Mouse (Mus musculus) ES-Bruce4 (cell line): Measurements from ENCODE around the gene Map3k20. TPM values are rescaled to one million over a fixed set of nuclear protein-coding genes. Genes with fewer than 3 reads are reported as not detected.

ENCODE experiments used
- H3K27ac ChIP-seq: 2 replicates; pipeline ENCODE4 v1.5.1; 2012; ENCODE audit warnings: low read length, inconsistent platforms; ENCODE audit not compliant: insufficient read depth
- H3K27me3 ChIP-seq: 2 replicates; pipeline ENCODE4 v1.6.1; 2012; ENCODE audit warnings: mild to moderate bottlenecking, low read length, inconsistent platforms; ENCODE audit not compliant: control insufficient read depth, poor library complexity, insufficient read depth, severe bottlenecking
- H3K36me3 ChIP-seq: 2 replicates; pipeline ENCODE4 v1.6.1; 2012; ENCODE audit warnings: inconsistent platforms, mild to moderate bottlenecking, low read length, moderate library complexity; ENCODE audit not compliant: control insufficient read depth, poor library complexity, insufficient read depth, severe bottlenecking
- H3K4me1 ChIP-seq: one replicate; pipeline ENCODE4 v1.8.1; 2011; ENCODE audit warnings: low read length; ENCODE audit not compliant: control insufficient read depth, insufficient read depth
- H3K4me3 ChIP-seq: 2 replicates; pipeline ENCODE4 v1.5.1; 2011; ENCODE audit warnings: low read depth, mild to moderate bottlenecking, low read length
- H3K9ac ChIP-seq: 2 replicates; pipeline ENCODE4 v1.6.1; 2012; ENCODE audit warnings: low read depth, mild to moderate bottlenecking, inconsistent platforms; ENCODE audit not compliant: poor library complexity, severe bottlenecking
- H3K9me3 ChIP-seq: replicated peaks from 2 replicates; pipeline ENCODE4 v1.6.1; 2012; ENCODE audit warnings: mild to moderate bottlenecking, low read length, inconsistent platforms; ENCODE audit not compliant: control insufficient read depth, poor library complexity, insufficient read depth, severe bottlenecking
- CTCF ChIP-seq: IDR thresholded peaks from one replicate; pipeline ENCODE4 v1.8.1; 2011; ENCODE audit warnings: low read depth, low read length
- EP300 ChIP-seq: IDR thresholded peaks from 2 replicates; pipeline ENCODE4 v1.6.1; 2011; ENCODE audit warnings: low read depth, low read length; ENCODE audit not compliant: insufficient read depth
- POLR2A ChIP-seq: IDR thresholded peaks from one replicate; pipeline ENCODE4 v1.8.1; 2011; ENCODE audit warnings: low read length; ENCODE audit not compliant: insufficient read depth
- polyA plus RNA-seq: library from polyadenylated mRNA; stranded (reverse); fragments of >200 nt; gene quantifications from 2 replicates; pipeline ENCODE4 v1.2.4, GENCODE M21; 2011; ENCODE audit warnings: low read depth; ENCODE audit not compliant: missing spikeins, insufficient read depth, insufficient read length

Gene Map3k20
- polyA plus RNA-seq, 1 experiment, result 39.0 TPM

DNA sequence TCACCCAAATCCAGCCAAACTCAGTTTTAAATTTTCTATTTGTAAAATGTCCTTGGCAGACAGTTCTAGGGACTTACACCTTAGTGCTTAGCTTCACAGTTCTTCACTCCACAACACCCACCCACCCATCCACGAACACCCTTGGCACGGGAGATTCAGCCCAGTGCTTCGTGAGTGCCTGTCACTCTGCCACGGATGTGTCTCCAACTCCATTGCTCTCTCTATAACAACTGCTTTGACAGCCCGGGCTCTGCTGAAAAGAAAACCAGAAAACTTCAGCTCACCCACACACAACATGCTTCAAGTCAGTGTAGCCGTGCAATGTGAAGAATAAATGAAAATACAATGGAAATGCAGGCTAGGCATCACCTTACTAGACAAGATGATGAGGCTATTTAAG lies 97.2 kb downstream of the Map3k20 start:
- Histone ChIP-seq H3K36me3 (no peaks in the 10 kb centered on the region; the same call in none of the 2 replicates), H3K27me3 (no peaks in the 10 kb centered on the region), H3K4me3 (no peak overlapping the region), H3K27ac (no peak overlapping the region), H3K9me3 (no peaks in the 10 kb centered on the region), H3K4me1 (no peaks in the 10 kb centered on the region), H3K9ac (no peak overlapping the region)
- TF ChIP-seq POLR2A, result no peak
- no peak for TF ChIP-seq CTCF
- TF ChIP-seq EP300, result no peak

DNA sequence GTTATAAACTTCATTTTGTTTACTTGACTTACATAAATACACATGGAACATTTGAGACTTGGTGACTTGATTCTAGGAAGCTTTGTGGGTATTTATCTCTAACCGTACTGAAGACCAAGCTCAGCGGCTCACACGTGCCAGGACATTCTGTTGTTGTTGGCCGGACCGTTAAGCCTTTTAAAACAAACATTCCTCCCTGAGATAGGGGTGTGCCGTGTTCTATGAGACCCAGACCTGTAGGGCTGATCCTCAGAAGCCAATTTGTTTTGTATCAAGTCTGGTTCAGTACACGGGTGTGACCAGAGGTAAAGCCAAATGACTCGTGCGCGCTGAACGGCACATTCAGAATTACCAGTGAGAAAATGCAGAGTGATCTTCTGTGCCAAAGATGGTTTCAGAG lies 97.9 kb downstream of the Map3k20 start:
- Histone ChIP-seq H3K36me3 (no peaks in the 10 kb centered on the region; the same call in none of the 2 replicates), H3K4me3 (no peak overlapping the region), H3K27ac (no peak overlapping the region), H3K27me3 (no peaks in the 10 kb centered on the region), H3K4me1 (no peaks in the 10 kb centered on the region), H3K9me3 (no peaks in the 10 kb centered on the region), H3K9ac (no peak overlapping the region)
- TF ChIP-seq CTCF, result no peak
- TF ChIP-seq POLR2A, result no peak
- no peak for TF ChIP-seq EP300

DNA sequence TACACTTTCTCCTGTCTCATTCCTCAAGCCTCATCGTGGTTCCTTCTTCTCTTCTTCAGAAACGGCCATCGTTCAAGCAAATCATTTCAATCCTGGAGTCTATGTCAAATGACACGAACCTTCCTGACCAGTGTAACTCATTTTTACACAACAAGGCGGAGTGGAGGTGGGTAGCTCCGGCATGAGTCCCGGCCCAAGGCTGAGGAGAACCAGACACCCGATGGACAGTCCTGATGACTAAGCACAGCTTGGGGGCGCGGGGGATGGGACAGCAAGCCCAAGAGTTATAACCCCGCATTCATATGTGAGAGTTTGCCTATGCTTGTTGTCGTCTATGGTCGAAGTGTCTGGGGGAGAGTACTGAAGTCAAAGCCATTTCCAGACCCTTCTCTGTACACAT lies 104.0 kb downstream of the Map3k20 start:
- Histone ChIP-seq H3K36me3 (no peaks in the 10 kb centered on the region), H3K4me1 (no peaks in the 10 kb centered on the region), H3K27ac (no peak overlapping the region), H3K4me3 (no peak overlapping the region), H3K9ac (no peak overlapping the region), H3K27me3 (no peaks in the 10 kb centered on the region), H3K9me3 (no peaks in the 10 kb centered on the region)
- TF ChIP-seq CTCF (no peak), POLR2A (no peak), EP300 (no peak)

DNA sequence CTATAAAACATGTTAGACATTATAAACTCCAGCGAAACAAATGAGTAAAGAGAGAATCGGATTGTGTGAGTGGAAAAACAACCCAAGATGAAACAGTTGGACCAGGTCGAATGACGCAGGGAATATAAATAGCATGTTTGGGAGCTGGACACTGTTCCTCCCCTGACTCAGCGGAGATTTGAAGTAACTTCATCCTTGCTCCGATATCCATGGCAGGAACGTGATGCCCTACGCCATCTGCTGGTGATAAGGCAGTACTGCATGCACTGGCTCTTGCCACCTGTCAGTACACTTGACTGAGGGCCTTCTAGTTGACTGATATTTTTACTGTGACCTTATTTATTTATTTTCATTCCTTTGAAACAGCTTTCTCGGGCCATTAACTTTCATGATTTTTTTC lies 104.5 kb downstream of the Map3k20 start:
- TF ChIP-seq CTCF (peak; percentile 95), EP300 (no peak)

DNA sequence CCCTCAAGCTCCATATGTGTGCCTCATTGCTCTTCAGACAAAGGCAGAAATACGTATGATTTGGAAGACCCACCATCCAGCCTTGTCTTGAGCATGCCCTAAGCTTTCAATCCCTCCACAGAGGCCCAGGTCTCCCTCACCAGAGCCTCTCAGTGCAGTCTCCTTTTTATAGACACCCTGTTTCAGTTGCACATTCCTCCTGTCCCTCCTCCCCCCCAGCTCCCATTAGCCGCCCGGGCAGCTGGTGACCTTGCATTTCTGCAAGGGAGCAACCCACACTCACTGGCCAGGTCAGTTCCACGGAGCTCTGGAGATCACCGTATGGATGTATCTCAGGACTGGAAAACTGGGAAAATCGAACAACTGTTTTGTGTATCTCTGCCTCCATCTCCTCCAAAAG lies 105.0 kb downstream of the Map3k20 start:
- Histone ChIP-seq H3K27ac (no peak overlapping the region), H3K27me3 (no peaks in the 10 kb centered on the region), H3K4me1 (no peaks in the 10 kb centered on the region), H3K9me3 (no peaks in the 10 kb centered on the region), H3K4me3 (no peak overlapping the region), H3K36me3 (no peaks in the 10 kb centered on the region), H3K9ac (no peak overlapping the region)
- TF ChIP-seq CTCF (no peak), EP300 (no peak), POLR2A (no peak)

More for the DNA sequence above, 104.5 kb downstream of the Map3k20 start:
- Histone ChIP-seq H3K9me3 (no peaks in the 10 kb centered on the region), H3K4me3 (no peak overlapping the region), H3K9ac (no peak overlapping the region), H3K4me1 (no peaks in the 10 kb centered on the region), H3K27ac (no peak overlapping the region), H3K27me3 (no peaks in the 10 kb centered on the region), H3K36me3 (no peaks in the 10 kb centered on the region)

DNA sequence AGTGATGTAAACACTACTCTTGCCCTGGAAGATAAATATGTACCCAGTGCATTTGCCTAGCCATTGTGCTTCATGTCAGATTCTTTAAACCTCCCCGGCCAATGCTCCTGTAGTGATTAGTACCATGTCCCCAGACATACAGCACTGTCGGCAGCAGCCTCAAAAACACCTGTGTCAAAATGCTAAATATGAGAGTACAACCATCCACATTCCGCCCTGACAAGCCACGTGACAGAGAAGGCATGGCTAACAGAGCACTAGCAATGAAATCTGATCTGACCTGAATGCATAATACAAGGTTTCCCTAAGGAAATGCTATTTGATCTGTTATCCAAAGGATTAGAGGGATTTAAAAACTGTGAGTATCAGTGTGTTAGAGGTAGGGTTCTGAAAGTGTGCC lies 105.6 kb downstream of the Map3k20 start:
- Histone ChIP-seq H3K4me3 (no peak overlapping the region), H3K4me1 (no peaks in the 10 kb centered on the region), H3K27me3 (no peaks in the 10 kb centered on the region), H3K9me3 (no peaks in the 10 kb centered on the region), H3K27ac (no peak overlapping the region), H3K9ac (no peak overlapping the region), H3K36me3 (no peaks in the 10 kb centered on the region)
- TF ChIP-seq CTCF (no peak), POLR2A (no peak), EP300 (no peak)
